Mouse (Mus musculus): Measurements from ENCODE around the gene Zfp827.

The Zfp827 gene

DNA sequence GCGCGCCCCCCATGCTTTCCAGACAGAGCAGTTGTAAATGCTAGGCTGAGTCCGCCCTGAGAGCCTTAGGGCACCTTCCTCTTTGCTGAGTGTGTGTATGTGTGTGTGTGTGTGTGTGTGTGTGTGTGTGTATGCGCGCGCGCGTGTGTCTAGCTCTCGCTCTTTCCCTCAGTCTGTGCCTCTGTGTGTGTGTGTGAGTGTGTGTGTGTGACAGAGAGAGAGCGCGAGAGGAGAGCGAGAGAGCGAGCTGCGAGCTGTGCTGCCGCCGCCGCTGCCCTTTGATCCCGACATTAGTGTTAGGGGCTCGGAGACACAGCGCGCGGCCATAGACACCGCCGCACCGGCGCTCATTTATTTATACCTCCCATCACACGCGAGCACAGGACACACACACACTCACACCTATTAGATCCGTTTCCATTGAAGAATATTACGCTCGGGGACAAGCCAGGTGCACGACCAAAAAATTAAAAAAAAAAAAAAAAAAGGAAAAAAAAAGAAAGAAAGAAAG is at the start of gene Zfp827:
Gene Zfp827 (plus strand): TSS at position 461 of the 511 bp plus-strand sequence.
- DNase-seq (ENCODE audit: low read depth, low spot score), result peak; percentile 70

DNA sequence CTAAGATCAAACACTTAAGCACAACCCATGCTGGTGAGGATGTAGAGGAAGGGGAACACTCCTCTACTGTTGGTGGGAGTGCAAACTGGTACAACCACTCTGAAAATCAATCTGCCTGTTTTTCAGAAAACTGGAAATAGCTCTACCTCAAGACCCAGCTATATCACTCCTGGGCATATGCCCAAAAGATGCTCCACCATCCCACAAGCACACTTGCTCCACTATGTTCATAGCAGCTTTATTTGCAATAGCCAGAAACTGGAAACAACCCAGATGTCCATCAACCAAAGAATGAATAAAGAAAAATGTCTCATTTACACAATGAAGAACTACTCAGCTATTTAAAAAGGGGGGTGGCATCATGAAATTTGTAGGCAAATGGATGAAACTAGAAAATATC is 23.9 kb upstream of the Zfp827 start:
- no peak for DNase-seq (ENCODE audit: low read depth, low spot score)

DNA sequence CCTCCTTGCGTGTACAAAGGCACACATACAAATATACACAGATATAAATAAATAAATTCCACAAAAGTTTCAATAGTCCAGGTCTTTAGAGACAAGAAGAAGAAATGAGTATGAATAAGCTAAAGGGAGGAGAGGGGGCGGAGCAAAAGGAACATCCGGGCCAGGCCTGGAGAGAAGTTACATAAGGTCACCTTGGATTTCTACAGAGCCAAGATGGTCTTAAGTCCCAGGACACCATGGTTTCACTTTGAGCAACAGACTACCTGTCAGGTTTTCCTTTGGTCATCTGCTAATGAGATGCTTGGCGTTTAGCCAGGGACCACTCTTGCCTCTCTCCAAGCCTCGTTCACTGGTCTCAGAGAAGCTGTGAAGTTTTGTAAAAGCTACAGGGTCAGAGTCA is 13.2 kb upstream of the Zfp827 start:
- DNase-seq (ENCODE audit: low read depth, low spot score), result no peak

DNA sequence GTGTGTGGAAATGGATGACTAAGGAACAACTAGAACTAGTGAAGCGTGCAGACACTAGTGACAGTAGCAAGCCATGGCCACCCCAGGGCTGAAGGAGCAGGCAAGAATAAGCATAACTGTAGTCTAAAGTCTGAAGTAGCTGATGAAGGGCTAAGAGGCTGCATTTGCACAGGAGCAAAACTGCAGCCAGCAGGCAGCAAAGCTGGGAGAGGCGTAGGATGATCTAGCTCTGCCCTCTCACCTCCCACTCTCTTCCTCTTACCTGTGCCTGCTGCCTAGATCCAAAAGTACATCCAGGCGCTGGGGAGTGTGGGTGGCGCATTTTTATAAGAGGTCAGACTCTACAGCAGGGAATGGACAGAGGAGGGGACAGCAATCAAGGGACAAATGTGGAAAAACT is 12.2 kb upstream of the Zfp827 start:
- no peak for DNase-seq (ENCODE audit: low read depth, low spot score)

DNA sequence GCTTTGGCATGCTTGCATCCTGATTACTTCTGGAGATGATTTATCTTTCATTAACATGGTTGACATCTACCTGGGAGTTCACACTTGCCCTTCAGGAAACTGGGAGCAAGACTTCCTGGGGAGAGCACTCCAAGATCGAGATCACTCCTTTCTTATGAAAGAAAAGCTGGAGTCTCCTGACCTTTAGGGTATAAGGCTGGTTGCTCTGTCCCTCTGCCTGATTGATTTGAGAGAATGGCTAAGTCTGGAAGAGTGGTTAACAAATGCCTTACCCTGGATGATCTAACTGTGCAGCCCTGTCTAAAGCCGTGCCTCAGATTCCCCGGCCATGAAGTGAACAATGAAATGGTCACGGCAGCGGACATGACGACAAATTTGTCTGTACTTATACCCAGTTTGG is 11.7 kb upstream of the Zfp827 start:
- no peak for DNase-seq (ENCODE audit: low read depth, low spot score)

DNA sequence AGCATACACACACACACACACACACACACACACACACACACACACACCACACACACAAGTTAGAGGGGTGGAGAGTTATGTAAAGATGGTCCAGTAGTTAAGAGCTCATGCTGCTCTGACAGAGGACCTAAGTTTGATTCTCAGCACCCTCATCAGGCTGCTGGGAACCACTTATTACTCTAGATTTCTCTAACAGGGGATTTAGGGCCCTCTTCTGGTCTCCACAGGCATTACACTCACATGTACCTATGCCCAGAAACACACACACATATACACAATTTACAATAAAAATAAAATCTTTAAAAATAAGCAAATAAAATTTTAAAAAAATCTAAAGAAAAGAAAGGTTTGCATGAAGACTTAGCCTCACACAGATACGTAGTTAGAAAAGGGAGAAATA is 4.3 kb upstream of the Zfp827 start:
- no peak for DNase-seq (ENCODE audit: low read depth, low spot score)

DNA sequence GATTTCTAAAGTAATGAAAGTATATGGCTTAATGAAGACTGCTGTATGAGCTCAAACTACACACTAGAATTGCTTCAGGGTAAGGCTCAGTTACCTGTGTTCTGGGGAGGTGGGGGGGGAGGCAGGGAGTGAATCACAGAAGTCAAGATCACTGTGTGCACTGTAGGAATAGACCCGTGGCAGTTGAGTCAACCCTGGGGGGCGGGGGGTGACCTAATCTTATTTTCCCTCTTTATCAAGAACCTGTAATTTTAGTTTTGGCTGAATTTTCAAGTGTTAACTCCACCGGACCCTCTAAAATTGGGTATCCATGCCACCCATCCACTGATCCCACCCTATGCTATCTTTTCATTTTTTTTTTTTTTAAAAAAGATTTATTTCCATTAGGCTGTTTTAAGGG is 918 bp upstream of the Zfp827 start:
- DNase-seq (ENCODE audit: low read depth, low spot score), result no peak

DNA sequence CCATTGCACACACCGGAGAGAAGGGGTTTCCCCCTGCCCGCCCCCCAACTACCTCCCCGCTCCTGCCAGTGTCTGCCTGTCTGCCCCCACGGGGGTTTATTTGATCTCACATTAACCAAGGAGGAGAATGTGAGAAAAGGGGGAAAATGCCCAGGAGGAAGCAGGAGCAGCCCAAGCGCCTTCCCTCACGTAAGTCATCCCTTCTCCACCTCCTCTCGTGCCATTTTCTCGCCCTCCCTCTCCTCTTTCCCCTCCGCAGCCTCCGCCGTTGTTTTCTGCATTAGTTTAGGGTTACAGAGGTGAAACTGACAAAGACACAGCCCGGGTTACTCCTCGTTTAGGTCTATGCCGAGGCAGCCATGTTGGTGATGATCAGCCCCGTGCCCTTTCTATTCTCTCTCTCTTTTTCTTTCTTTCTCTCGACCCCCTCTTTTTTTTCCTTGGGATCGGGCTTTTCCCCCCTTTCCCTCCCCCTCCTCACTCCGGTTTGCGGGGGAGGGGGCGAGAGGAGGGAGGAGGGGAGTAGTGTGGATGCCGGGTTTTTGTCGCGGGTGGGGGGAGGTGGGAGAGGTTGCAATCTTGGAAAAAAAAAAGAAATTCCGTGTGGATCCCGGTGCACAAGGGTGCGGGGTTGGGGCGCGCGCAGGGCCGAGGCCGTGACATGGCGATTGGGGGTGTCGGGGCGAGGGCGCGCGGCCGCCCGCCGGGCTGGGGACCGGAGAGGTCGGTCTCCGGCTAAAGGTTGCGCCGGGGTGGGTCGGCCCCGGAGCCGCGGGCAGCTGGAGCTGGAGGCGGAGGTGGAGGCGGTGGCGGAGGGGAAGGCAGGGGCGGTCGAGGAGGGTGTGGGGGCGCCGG is 531 bp downstream of the Zfp827 start:
- peak; percentile 27 for DNase-seq (ENCODE audit: low read depth, low spot score)

DNA sequence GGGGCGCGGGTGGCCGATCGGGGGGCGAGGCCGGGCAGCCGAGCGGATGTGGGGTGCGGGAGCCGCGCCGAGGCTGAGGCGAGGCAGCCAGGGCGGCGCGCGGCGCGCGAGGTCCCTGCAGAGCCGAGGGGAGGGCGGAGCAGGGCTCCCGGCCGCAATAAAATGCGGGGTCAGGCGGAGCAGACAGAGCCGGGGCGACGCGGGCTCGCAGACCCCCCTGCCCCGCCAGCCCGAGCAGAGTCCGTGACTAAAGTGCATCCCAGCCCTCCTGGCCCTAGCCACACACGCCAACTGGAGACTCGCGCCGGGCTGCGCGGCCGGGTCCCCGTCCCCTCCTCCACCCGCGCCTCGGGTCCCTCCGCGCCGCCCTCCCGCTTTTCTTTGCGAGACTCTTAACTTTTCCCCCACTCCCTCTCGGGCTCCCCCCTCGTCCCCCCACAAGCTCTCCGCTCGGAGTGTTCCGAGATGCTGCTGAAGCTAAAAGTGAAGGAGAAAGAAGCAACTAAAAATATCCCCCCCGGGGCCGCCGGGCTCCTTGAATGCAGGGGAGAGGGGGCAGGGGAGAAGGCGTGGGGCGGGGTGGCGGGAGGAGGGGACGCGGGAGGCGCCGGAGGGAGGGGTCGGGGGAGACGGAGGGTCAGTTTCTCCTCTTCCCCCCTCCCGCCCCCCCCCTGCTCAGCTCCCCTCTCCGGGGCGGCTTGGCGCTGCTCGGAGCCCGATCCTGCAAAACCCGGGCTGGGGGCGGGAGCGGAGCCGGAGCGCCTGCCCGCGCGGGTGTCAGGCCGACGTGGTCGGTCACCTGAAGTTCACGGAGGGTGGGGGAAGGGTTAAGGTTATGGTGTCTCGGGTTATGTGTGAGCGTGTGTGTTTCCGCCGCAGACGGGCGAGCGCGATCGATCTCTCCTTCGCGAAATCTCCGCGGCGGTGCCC is 1.4 kb downstream of the Zfp827 start:
- peak; percentile 54 for DNase-seq (ENCODE audit: low read depth, low spot score)

DNA sequence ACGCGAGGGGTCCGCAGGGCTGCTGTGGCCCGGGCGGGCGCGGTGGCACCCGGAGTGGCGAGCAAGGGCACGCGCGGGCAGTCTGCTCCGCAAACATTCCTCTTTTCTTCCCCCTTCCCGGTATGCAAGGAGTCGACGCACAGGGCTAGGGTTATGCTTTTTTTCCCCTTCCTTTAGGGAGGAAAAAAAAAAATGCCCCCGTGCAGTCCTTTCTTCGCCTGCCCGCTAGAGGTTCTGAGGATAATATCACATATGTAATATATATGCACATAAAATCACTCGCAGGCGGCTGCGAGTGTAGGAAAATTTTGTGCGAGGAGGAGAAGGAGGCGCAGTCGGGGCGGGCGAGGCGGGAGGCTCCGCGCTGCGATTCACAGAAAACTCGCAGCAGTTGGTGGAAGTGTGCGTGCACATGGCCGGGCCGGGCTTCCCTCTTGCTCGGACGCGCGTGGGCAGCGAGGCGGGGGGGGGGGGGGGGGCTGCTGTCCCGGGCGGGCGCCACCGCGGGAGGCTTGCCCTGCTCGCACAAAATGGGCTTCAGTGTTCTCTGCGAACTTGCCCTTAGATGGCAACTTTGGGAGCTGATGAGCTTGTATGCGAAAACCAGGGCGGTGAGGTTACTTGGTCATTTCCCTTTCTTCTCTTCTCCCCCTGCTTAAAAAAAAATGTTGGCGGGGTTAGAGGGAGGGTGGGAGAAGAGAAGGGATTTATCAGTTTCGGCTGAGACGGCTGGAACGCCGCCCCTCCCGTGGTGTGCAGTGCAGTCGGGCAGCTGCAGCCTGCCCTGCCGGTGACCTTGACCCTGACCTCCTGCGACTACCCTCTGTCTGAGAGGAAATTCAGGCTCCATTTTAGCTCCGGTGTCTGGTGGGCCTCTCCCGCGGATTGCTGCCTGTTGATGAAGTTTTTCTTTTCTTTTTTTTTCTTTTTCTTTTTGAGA is 2.4 kb downstream of the Zfp827 start:
- DNase-seq (ENCODE audit: low read depth, low spot score), result peak; percentile 21

DNA sequence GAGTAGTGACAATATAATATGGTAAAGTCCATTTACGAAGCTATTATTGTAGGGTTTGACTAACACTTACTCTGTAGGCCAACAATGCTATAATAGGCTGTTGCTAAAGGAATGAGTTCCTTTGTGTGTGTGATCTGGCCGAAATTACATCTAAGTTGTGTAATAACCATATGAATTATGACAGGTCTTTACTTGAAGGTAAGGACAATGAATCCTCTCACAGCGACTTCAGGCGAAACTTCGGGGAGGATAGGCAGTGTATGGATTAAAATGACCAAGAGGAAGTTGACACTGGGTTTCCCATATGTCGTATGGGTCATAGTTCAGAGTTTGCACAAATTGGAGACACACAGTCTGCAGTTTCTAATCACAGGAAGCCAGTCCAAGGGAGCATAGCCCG is 9.3 kb downstream of the Zfp827 start:
- DNase-seq (ENCODE audit: low read depth, low spot score), result no peak

DNA sequence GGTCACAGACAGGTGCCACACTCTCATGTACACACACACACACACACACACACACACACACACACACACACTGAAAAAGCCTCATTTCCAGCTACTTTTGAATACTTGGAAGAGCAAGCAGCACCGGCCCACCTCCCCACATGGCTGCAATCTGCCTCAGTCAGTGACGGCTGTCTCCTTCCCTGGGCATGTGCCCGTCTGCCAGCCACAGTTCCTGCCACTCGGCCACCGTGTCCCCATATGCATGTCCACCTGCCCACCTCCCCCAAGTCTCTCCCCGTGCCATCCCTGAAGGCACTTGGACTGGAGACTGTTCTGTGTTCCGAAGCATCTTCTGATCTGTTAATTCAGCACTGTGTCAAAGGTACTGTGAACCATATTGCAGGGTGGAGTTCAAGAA is 9.8 kb downstream of the Zfp827 start:
- DNase-seq (ENCODE audit: low read depth, low spot score), result no peak

DNA sequence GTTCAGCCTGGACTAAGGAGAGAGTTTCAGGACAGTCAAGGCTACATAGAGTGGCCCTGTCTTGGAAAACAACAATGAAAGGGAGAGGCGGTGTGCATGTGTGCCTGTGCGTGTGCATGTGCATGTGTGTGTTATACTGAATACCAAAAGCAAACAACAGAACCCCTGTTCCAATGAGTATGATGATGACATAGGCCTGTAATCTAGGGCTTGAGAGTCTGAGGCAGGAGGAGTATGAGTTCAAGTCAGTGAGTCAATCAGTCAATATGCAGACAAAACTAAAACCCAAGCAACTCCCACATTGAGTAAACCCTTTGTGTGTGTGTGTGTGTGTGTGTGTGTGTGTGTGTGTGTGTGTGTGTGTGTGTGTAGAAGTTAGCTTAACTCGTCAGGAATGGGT is 13.2 kb downstream of the Zfp827 start:
- DNase-seq (ENCODE audit: low read depth, low spot score), result no peak

DNA sequence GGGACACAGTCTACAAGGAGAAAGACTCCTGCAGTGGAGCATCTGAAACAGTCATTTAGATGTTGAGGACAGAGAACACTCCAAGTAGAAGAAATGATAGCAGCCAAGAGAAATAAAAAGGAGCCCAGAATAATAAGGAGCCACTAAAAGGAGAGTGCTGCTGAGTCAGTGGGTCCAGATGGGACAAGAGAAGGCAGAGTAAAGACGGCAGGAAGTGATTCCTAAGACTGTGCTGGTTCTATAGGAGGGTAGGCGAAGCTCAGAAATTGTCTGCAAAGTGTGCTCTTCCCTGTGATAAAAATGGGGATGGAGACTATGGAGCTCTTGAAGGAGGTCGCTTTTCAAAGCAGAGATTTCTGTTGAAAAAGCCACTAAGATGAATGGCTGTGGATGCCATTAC is 14.0 kb downstream of the Zfp827 start:
- no peak for DNase-seq (ENCODE audit: low read depth, low spot score)

DNA sequence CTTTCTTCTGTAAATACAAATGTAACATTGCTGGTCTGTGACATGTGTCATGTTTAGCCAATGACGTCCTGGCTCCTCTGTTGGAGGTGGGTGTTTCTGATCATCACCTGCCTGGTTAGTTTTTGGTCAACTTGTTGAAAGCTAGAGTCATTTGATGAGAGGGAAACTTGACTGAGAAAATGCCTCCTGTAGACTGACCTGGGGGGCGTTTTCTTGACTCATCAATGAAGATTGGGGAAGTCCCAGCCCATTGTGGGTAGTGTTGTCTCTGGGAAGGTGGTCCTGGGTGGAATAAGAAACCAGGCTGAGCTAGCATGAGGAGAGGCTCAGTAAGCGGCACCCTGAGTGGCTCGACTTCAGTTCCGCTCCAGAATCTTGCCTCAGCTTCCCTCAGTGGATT is 16.4 kb downstream of the Zfp827 start:
- DNase-seq (ENCODE audit: low read depth, low spot score), result no peak

DNA sequence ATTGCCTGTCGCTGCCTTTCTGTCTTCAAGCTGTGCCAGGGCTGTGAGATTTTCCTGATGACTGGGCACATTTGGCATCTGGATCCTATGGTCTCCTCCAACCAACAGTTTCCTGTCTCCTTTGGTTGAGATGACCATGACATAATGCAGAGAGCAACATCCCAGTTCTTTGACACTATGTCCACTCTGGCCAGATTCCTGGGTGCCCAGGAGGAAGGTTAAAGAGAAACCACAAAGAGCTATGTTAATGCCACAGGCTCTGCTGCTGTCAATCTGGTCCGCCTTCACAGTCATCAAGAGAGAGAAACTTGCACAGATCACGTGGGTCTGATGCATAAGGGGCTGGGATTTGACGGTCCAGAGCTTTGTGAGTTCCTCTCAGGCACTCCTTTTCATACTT is 18.4 kb downstream of the Zfp827 start:
- DNase-seq (ENCODE audit: low read depth, low spot score), result no peak

DNA sequence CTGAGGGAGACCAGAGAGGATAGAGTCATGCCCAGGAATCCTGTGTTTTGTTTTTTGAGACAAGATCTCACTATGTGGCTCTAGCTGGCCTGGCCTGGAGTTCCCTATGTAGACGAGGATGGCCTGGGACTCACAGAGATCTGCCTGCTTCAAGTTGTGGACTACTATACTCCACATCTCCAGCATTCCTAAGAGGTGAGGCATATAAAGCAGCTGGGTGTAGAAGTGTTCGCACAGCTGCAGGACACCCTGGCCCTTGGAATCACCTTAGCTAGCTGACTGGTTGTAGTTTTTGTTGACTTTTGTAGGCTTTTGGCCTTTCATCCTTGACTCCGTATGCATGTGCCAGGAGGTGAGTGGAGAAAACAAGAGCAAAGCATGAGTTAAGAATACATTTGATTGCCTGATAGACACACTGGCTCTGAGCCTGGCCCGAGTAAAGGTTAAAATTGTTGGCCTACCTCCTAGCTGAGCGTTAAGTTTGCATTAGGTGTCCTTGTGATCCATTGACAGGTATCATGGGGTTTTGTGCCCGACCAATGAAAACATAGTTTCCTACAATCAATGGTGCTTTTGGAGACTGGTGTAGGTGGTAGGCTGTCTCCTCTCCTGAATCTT is 20.3 kb downstream of the Zfp827 start:
- DNase-seq (ENCODE audit: low read depth, low spot score), result no peak

DNA sequence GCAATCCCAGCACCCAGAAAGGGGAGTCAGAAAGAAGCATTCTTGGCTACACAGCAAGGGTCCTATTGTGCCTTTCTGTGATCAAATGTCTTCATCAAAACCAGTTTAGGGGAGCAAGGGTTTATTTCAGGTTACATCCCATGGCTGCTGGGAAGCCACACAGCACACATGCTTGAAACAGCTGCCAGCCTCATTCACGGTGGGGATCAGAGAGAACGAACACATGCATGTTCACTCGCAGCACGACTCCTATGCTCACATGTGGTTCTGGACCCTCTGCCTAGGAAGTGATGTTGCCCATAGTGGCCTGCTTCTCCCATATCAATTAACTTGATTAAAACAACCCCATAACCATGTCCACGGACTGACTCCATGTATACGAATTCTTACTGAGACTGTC is 26.0 kb downstream of the Zfp827 start:
- DNase-seq (ENCODE audit: low read depth, low spot score), result no peak

DNA sequence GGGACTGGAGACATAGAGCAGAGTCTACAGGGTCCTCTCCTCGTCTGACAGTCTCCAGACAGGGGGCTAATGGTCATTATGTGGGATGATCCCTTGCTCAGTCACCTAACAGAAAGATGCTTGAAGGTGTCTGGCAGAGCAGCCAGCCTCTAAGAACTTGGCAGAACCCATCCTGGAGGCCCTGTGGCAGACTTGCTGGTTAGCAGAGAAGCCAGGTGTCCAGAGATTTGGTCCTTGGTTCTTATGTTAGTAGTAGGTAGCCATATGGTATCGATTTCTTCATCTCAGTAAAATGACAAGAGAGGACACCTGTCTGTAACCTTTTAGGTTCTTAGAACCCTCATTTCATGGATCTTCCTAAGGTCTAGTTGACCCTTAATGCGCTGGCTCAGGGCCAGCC is 28.9 kb downstream of the Zfp827 start:
- no peak for DNase-seq (ENCODE audit: low read depth, low spot score)

DNA sequence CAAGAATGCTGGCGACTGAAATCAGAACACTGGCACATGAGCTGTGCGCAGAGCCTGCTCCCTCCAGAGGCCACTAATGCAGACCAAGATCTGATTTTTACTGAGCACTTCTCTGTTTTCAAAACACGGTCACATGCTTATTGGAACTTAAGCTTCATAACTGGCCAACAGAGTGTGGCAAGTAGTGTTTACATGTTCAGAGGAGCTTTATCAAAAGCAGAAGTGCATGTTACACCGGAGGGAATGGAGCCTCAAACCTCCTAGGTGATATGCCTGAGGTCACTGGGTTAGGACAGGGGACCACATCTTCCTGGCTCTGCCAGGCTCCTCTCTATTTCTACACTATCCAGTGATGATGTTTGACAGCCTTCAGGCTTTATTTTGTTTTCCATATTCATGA is 31.1 kb downstream of the Zfp827 start:
- no peak for DNase-seq (ENCODE audit: low read depth, low spot score)

DNA sequence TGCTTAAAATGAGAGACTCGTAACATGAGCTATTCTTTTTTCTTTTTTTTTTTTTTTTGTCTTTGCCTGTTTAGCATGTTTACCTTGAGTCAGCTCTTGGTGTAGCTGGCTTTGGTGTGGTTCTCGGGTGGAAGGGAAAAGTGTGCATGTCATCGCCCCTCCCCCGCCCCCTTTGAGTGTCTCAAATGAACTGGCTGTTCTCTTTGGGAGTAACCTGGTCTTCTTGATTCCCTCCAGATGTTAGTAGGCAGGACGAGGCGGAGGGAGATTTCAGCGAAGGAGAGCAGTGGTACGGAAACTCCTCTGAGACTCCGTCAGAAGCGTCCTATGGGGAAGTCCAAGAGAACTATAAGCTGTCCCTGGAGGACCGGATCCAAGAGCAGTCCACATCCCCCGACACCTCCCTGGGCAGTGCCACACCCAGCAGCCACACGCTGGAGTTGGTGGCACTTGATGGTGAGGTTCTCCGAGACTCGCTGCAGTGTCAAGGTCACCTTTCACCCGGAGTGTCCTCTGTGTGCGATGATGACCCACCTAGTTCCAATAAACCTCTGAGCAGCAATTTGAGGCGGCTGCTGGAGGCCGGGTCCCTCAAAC is 31.9 kb downstream of the Zfp827 start:
- DNase-seq (ENCODE audit: low read depth, low spot score), result no peak
